ENCODE assay signal across 8 mouse cellular contexts in the genomic region with DNA sequence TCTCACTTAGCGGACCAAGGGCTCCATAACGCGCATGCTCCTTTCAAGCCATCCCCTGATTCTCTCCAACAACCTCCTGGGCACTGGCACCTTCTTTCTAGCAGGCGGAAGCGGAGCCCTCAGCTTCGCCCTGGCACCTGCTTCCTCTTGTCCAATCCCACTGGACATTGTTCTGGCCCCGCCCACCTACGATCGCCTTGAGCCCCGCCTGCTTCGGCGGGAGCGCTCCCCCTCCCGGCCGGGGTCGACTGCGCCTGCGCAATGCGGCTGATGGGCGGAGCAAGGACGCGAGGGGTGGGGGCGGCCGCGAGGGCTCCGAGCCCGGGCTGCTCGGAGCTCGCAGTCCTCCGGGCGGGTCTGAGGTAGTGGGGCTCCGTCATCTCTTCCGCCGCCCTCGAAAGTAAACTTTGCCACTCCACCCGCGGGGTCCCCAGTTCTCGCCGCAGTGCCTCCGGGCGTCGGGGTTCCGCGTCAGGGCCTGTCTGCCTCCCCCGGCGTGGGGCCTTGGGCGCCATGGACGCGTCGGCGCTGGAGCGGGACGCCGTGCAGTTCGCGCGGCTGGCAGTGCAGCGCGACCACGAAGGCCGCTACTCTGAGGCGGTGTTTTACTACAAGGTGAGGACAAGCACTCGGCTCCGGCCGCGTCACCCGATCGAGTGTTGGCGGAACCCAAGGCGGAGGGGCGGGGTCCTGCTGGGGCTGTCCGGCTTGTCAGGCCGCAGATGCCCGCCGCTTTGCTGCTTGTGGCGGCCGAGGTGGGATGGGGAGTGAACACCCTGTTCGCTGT. TPM values are rescaled to one million over a fixed set of nuclear protein-coding genes. Genes with fewer than 3 reads are reported as not detected.
A peak's percentile ranks its signal among the peaks of the same experiment; 100 is the strongest.
DNase-seq lines count a peak whose midpoint lies in the region; ATAC-seq and TF ChIP-seq lines count a peak whose summit lies in the region.

A gene (plus strand): TSS at position 270 of the 787 bp plus-strand sequence.

- no peaks in the 10 kb centered on the region for H3K9me3 ChIP-seq in megakaryocyte, embryonic 14.5 days

- ATAC-seq in activated CD4-positive, CD25-positive, alpha-beta regulatory T cell, adult 4 months: peak; percentile 89

- no peak for TF ChIP-seq CTCF in cortical plate, adult 2 months (IDR thresholded peaks at IDR 0.05; ENCODE audit: extremely low read depth, insufficient read depth, low read length)

- no peaks in the 10 kb centered on the region for H3K27me3 ChIP-seq in megakaryocyte, embryonic 14.5 days (replicated peaks)

- peak within 1 kb of the TSS; percentile 85 for H3K27ac ChIP-seq in cortical plate, adult 2 months (ENCODE audit: insufficient read depth, low read length)

- H3K36me3 ChIP-seq in megakaryocyte, embryonic 14.5 days (replicated peaks; ENCODE audit: low read length): peaks cover 18% of the 10 kb centered on the region

- TF ChIP-seq POLR2A in cortical plate, adult 2 months (IDR thresholded peaks at IDR 0.05; ENCODE audit: extremely low read depth, insufficient read depth, low read length): peak; percentile 96

- H3K4me3 ChIP-seq in cortical plate, adult 2 months (ENCODE audit: insufficient read depth, low read length): peak within 1 kb of the TSS; percentile 87
- H3K4me3 ChIP-seq in megakaryocyte, embryonic 14.5 days (replicated peaks): peak within 1 kb of the TSS; percentile 93

- DNase-seq in gastrocnemius, adult 8-10 months (ENCODE audit: low spot score in 2 of 2): peak; percentile 93 to 96
- peak; percentile 88 for DNase-seq in hindlimb bud, embryonic 11.5 days (ENCODE audit: extremely low spot score, low read depth, low spot score)
- peak; percentile 90 to 97 for DNase-seq in left cerebral cortex, adult 8-10 months (ENCODE audit: low spot score in 2 of 2)
- peak; percentile 98 to 99 for DNase-seq in right cerebral cortex, postnatal 10 days (ENCODE audit: low spot score in 2 of 2)
- DNase-seq in urinary bladder, postnatal 25 days (ENCODE audit: low spot score): peak; percentile 100

- H3K4me1 ChIP-seq in cortical plate, adult 2 months (ENCODE audit: control insufficient read depth, insufficient read depth, low read length): peaks cover 3% of the 10 kb centered on the region; the same call in 1 of the 2 replicates
- peaks cover 21% of the 10 kb centered on the region for H3K4me1 ChIP-seq in megakaryocyte, embryonic 14.5 days

RNA-seq across cellular contexts. Expression of the gene that starts here (rescaled TPM):
- 10 to 100 TPM; 18.1 to 18.6 TPM for polyA plus RNA-seq in activated CD4-positive, CD25-positive, alpha-beta regulatory T cell, adult 4 months (2017; shearing (Covaris generic))
- polyA plus RNA-seq in cortical plate, adult 2 months (2012; rRNA removed): 31.2 and 32.4 TPM in 2 replicates
- total RNA-seq in gastrocnemius, adult 8-10 months (2022): 10 to 100 TPM; 27.0 to 33.1 (median 30.5) TPM
- 10 to 100 TPM; 30.4 to 33.8 (median 31.8) TPM for total RNA-seq in left cerebral cortex, adult 8-10 months (2022)
- polyA plus RNA-seq in megakaryocyte, embryonic 14.5 days (2012; ENCODE audit: insufficient read depth, low replicate concordance): 0.60 and 1.9 TPM in 2 replicates

Comparison
In these comparisons a context has a peak if more than half of its experiments do, and no peak if none do; other contexts are left out.
1. Peak in every context shown above with its lines: DNase-seq, ATAC-seq, H3K4me3 ChIP-seq and H3K27ac ChIP-seq.